Mouse (Mus musculus) cerebellum, adult 11-12 months (tissue): ENCODE results near the gene Nphs2.
"Not testable (repeated sequence)": the region's sequence is repeated elsewhere in the genome, so short reads cannot be mapped to it uniquely, and the experiment has no call there.

Experiments used
- DNase-seq: peaks from one replicate; pipeline ENCODE4 v3.0.0; 2022

The Nphs2 gene

GRCm38 (mm10) chr1:156310630-156311029 is at the start of gene Nphs2:
Gene Nphs2 (plus strand): TSS chr1:156310727.
- DNase-seq: no peak

- DNase-seq: peak; percentile 22
Observed at GRCm38 (mm10) chr1:156263352-156263751, 47.2 kb upstream of the Nphs2 start.

GRCm38 (mm10) chr1:156263946-156264345 is 46.6 kb upstream of the Nphs2 start:
- no peak for DNase-seq

- not testable (repeated sequence) for DNase-seq
Observed at GRCm38 (mm10) chr1:156268546-156268945, 42.0 kb upstream of the Nphs2 start.

- no peak for DNase-seq
Observed at GRCm38 (mm10) chr1:156270471-156270870, 40.1 kb upstream of the Nphs2 start.

- DNase-seq: no peak
Observed at GRCm38 (mm10) chr1:156271654-156272053, 38.9 kb upstream of the Nphs2 start.

GRCm38 (mm10) chr1:156273647-156274046 is 36.9 kb upstream of the Nphs2 start:
- no peak for DNase-seq

GRCm38 (mm10) chr1:156280131-156280530 is 30.4 kb upstream of the Nphs2 start:
- DNase-seq: no peak

- no peak for DNase-seq
Observed at GRCm38 (mm10) chr1:156284207-156284606, 26.3 kb upstream of the Nphs2 start.

- no peak for DNase-seq
Observed at GRCm38 (mm10) chr1:156284851-156285540, 25.5 kb upstream of the Nphs2 start.

- no peak for DNase-seq
Observed at GRCm38 (mm10) chr1:156285541-156285896, 25.0 kb upstream of the Nphs2 start.

GRCm38 (mm10) chr1:156288556-156289221 is 21.8 kb upstream of the Nphs2 start:
- DNase-seq: no peak

- DNase-seq: not testable (repeated sequence)
Observed at GRCm38 (mm10) chr1:156289222-156289587, 21.3 kb upstream of the Nphs2 start.

- no peak for DNase-seq
Observed at GRCm38 (mm10) chr1:156290016-156290415, 20.5 kb upstream of the Nphs2 start.

GRCm38 (mm10) chr1:156302911-156303749 is 7.4 kb upstream of the Nphs2 start, which contains the start of gene Tdrd5:
Gene Tdrd5 (minus strand): TSS chr1:156303664.
- peak; percentile 5 for DNase-seq

GRCm38 (mm10) chr1:156308595-156308994 is 1.9 kb upstream of the Nphs2 start:
- no peak for DNase-seq

- no peak for DNase-seq
Observed at GRCm38 (mm10) chr1:156323126-156323525, 12.6 kb downstream of the Nphs2 start.

GRCm38 (mm10) chr1:156340847-156341246 is 30.3 kb downstream of the Nphs2 start:
- DNase-seq: no peak

GRCm38 (mm10) chr1:156344433-156344832 is 33.9 kb downstream of the Nphs2 start:
- no peak for DNase-seq

GRCm38 (mm10) chr1:156345633-156346032 is 35.1 kb downstream of the Nphs2 start:
- no peak for DNase-seq

- DNase-seq: no peak
Observed at GRCm38 (mm10) chr1:156349031-156349430, 38.5 kb downstream of the Nphs2 start.

- DNase-seq: no peak
Observed at GRCm38 (mm10) chr1:156350441-156350840, 39.9 kb downstream of the Nphs2 start.

GRCm38 (mm10) chr1:156352466-156352865 is 41.9 kb downstream of the Nphs2 start:
- DNase-seq: no peak

- DNase-seq: no peak
Observed at GRCm38 (mm10) chr1:156365740-156366139, 55.2 kb downstream of the Nphs2 start, which contains the start of gene Gm2000. Gene Gm2000 (plus strand): TSS chr1:156366040.
